Mouse (Mus musculus) thymus, postnatal 25 days (tissue): ENCODE results near the gene Map3k4.
"Not testable (repeated sequence)": the region's sequence is repeated elsewhere in the genome, so short reads cannot be mapped to it uniquely, and the experiment has no call there.

Experiments used
- DNase-seq: peaks from one replicate; pipeline ENCODE4 v3.0.0; 2022

The Map3k4 gene

GRCm38 (mm10) chr17:12304658-12305057, 13.9 kb downstream of the Map3k4 start:
- DNase-seq, result no peak

GRCm38 (mm10) chr17:12300896-12301706, 17.5 kb downstream of the Map3k4 start:
- DNase-seq, result peak; percentile 82

GRCm38 (mm10) chr17:12300127-12300675, 18.4 kb downstream of the Map3k4 start:
- DNase-seq, result no peak

- DNase-seq, result no peak
These were observed 19.2 kb downstream of the Map3k4 start for GRCm38 (mm10) chr17:12299371-12299770.

- DNase-seq, result no peak
These were observed 20.6 kb downstream of the Map3k4 start for GRCm38 (mm10) chr17:12297978-12298377.

GRCm38 (mm10) chr17:12297292-12297691, 21.3 kb downstream of the Map3k4 start:
- DNase-seq, result no peak

- not testable (repeated sequence) for DNase-seq
These were observed 22.7 kb downstream of the Map3k4 start for GRCm38 (mm10) chr17:12295926-12296325.

GRCm38 (mm10) chr17:12294424-12294823, 24.2 kb downstream of the Map3k4 start:
- no peak for DNase-seq

- no peak for DNase-seq
These were observed 25.0 kb downstream of the Map3k4 start for GRCm38 (mm10) chr17:12293571-12293970.

- no peak for DNase-seq
These were observed 25.7 kb downstream of the Map3k4 start for GRCm38 (mm10) chr17:12292877-12293276.

- DNase-seq, result no peak
These were observed 26.2 kb downstream of the Map3k4 start for GRCm38 (mm10) chr17:12292356-12292755.

- no peak for DNase-seq
These were observed 27.4 kb downstream of the Map3k4 start for GRCm38 (mm10) chr17:12291151-12291550.

- no peak for DNase-seq
These were observed 27.9 kb downstream of the Map3k4 start for GRCm38 (mm10) chr17:12290735-12291134.

- DNase-seq, result not testable (repeated sequence)
These were observed 28.8 kb downstream of the Map3k4 start for GRCm38 (mm10) chr17:12289836-12290235.

GRCm38 (mm10) chr17:12288871-12289270, 29.7 kb downstream of the Map3k4 start:
- no peak for DNase-seq

GRCm38 (mm10) chr17:12279810-12280209, 38.8 kb downstream of the Map3k4 start:
- DNase-seq, result no peak

- DNase-seq, result no peak
These were observed 40.5 kb downstream of the Map3k4 start for GRCm38 (mm10) chr17:12278073-12278472.

- DNase-seq, result no peak
These were observed 41.3 kb downstream of the Map3k4 start for GRCm38 (mm10) chr17:12277297-12277696.

- DNase-seq, result no peak
These were observed 41.9 kb downstream of the Map3k4 start for GRCm38 (mm10) chr17:12276496-12277200.

- no peak for DNase-seq
These were observed 42.8 kb downstream of the Map3k4 start for GRCm38 (mm10) chr17:12275756-12276155.

GRCm38 (mm10) chr17:12273032-12273431, 45.6 kb downstream of the Map3k4 start:
- no peak for DNase-seq

- DNase-seq, result no peak
These were observed 46.8 kb downstream of the Map3k4 start for GRCm38 (mm10) chr17:12271805-12272204.

GRCm38 (mm10) chr17:12268538-12268937, 50.1 kb downstream of the Map3k4 start:
- DNase-seq, result no peak

GRCm38 (mm10) chr17:12268091-12268490, 50.5 kb downstream of the Map3k4 start:
- DNase-seq, result no peak
